Comparison of ENCODE assay signal across 23 mouse cellular contexts in the genomic region with DNA sequence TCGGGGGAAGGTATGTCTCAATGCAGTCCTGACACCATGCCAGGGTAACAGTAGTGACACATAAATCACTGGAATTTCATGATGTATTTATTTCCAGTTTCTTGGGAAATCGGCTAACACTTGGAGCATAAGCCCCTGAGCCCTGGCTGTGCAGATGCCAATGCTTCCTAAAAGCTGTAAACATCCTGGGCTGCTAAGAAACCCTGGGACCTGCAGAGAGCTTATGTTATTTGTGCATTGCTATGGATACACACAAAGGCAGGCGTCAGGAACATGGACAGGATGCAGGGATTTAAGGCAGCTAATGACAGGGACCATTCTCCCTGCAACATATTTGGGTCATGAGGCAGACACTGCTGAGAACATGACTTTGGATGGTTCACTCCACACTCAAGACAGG. TPM values are rescaled to one million over a fixed set of nuclear protein-coding genes. Genes with fewer than 3 reads are reported as not detected.
DNase-seq lines count a peak whose midpoint lies in the region; ATAC-seq and TF ChIP-seq lines count a peak whose summit lies in the region.
"Not testable (repeated sequence)": the region's sequence is repeated elsewhere in the genome, so short reads cannot be mapped to it uniquely, and the experiment has no call there.
"Had no signal": no experiment of that assay in that cellular context is flagged by ENCODE, and none has a peak within 500 bp of the region (broad histone marks: within the 10 kb centered on the region; RNA-seq: fewer than 3 reads in every experiment).

No protein-coding gene starts in this region.

- not testable (repeated sequence) for H3K4me1 ChIP-seq in limb, embryonic 14.5 days (ENCODE audit: control insufficient read depth, insufficient read depth, low read length); lung, embryonic 14.5 days (ENCODE audit: insufficient read depth); lung, embryonic 15.5 days; lung, embryonic 16.5 days (replicated peaks; ENCODE audit: control insufficient read depth, insufficient read depth, low read length); lung, postnatal 0 days (ENCODE audit: insufficient read depth, low read depth, low read length); stomach, postnatal 0 days (replicated peaks; ENCODE audit: control insufficient read depth, insufficient read depth)

- H3K27me3 ChIP-seq in Patski; limb, embryonic 14.5 days (ENCODE audit: control insufficient read depth, insufficient read depth, low read length); lung, embryonic 14.5 days (ENCODE audit: insufficient read depth, low read length); lung, embryonic 15.5 days; lung, embryonic 16.5 days (ENCODE audit: control insufficient read depth, insufficient read depth, low read depth, low read length); lung, postnatal 0 days (replicated peaks; ENCODE audit: insufficient read depth, low read length); stomach, postnatal 0 days (ENCODE audit: control insufficient read depth, insufficient read depth, low read length): not testable (repeated sequence)

- H3K4me3 ChIP-seq in limb, embryonic 14.5 days (replicated peaks; ENCODE audit: low read length); lung, embryonic 14.5 days (ENCODE audit: low read depth, low read length); lung, embryonic 15.5 days; lung, embryonic 16.5 days (ENCODE audit: low read length); lung, postnatal 0 days (ENCODE audit: low read depth, low read length); stomach, postnatal 0 days (ENCODE audit: low read depth, low read length): not testable (repeated sequence)

- CTCF ChIA-PET in Patski (lab: Charles Lee) = not testable (repeated sequence)

- not testable (repeated sequence) for TF ChIP-seq POLR2A in limb, embryonic 14.5 days (IDR thresholded peaks at IDR 0.05; ENCODE audit: borderline replicate concordance, extremely low read depth, insufficient read depth, insufficient read length)

- not testable (repeated sequence) for H3K9me3 ChIP-seq in limb, embryonic 14.5 days (ENCODE audit: control insufficient read depth, low read length); lung, embryonic 14.5 days (ENCODE audit: low read depth, low read length); lung, embryonic 15.5 days; lung, embryonic 16.5 days (ENCODE audit: control insufficient read depth, low read length); lung, postnatal 0 days (ENCODE audit: low read length); stomach, postnatal 0 days (ENCODE audit: control insufficient read depth, low read length)

- not testable (repeated sequence) for TF ChIP-seq EP300 in lung, postnatal 0 days (IDR thresholded peaks at IDR 0.05); stomach, postnatal 0 days (optimal IDR thresholded peaks at IDR 0.05)

- peak; percentile 54 for ATAC-seq in Patski
- peak; percentile 44; the same call in 1 of the 2 replicates for ATAC-seq in limb, embryonic 14.5 days (ENCODE audit: low FRiP score, low read depth)
- peak; percentile 80 for ATAC-seq in lung, embryonic 14.5 days (ENCODE audit: insufficient read depth)
- ATAC-seq in lung, embryonic 15.5 days (ENCODE audit: borderline replicate concordance, extremely low read depth, low FRiP score, low TSS enrichment) = peak; percentile 78; the same call in 1 of the 2 replicates
- ATAC-seq in lung, embryonic 16.5 days (ENCODE audit: low read depth) = peak; percentile 96
- peak; percentile 92 for ATAC-seq in lung, postnatal 0 days
- ATAC-seq in neutrophil, adult 5-6 weeks (ENCODE audit: extremely low read depth, insufficient number of reproducible peaks, low FRiP score, poor library complexity, severe bottlenecking) = 0 out of 2 replicates have a peak, but pooled peaks have one; percentile 3
- peak; percentile 51; the same call in 1 of the 2 replicates for ATAC-seq in stomach, postnatal 0 days (ENCODE audit: low FRiP score, low TSS enrichment)

- not testable (repeated sequence) for H3K9ac ChIP-seq in limb, embryonic 14.5 days (ENCODE audit: low read depth, low read length, severe bottlenecking); lung, embryonic 14.5 days; lung, embryonic 15.5 days; lung, embryonic 16.5 days (ENCODE audit: low read length); lung, postnatal 0 days (replicated peaks; ENCODE audit: low read depth); stomach, postnatal 0 days (ENCODE audit: low read length)

- not testable (repeated sequence) for H3K4me2 ChIP-seq in limb, embryonic 14.5 days (replicated peaks; ENCODE audit: low read depth, low read length, severe bottlenecking); lung, embryonic 14.5 days; lung, embryonic 15.5 days; lung, embryonic 16.5 days (ENCODE audit: low read depth, low read length); lung, postnatal 0 days (replicated peaks; ENCODE audit: low read depth, low read length); stomach, postnatal 0 days (replicated peaks; ENCODE audit: low read depth)

- not testable (repeated sequence) for DNase-seq in Patski (ENCODE audit: low read depth, low spot score); limb, embryonic 14.5 days (ENCODE audit: low spot score); lung, embryonic 14.5 days; lung, postnatal 0 days (ENCODE audit: low spot score); stomach, postnatal 0 days (ENCODE audit: low spot score)

- H3K27ac ChIP-seq in limb, embryonic 14.5 days (replicated peaks; ENCODE audit: low read depth, low read length); lung, embryonic 14.5 days (ENCODE audit: low read depth); lung, embryonic 15.5 days; lung, embryonic 16.5 days (ENCODE audit: low read length); lung, postnatal 0 days (ENCODE audit: low read length); stomach, postnatal 0 days (replicated peaks): not testable (repeated sequence)

- H3K36me3 ChIP-seq in limb, embryonic 14.5 days (ENCODE audit: control insufficient read depth, insufficient read depth, low read length); lung, embryonic 14.5 days (ENCODE audit: insufficient read depth); lung, embryonic 15.5 days; lung, embryonic 16.5 days (ENCODE audit: control insufficient read depth, insufficient read depth, low read length); lung, postnatal 0 days (ENCODE audit: insufficient read depth, low read length); stomach, postnatal 0 days (ENCODE audit: control insufficient read depth, insufficient read depth, low read length): not testable (repeated sequence)

- POLR2A ChIA-PET in Patski (lab: Charles Lee) = not testable (repeated sequence)

- not testable (repeated sequence) for TF ChIP-seq CTCF in Patski (IDR thresholded peaks at IDR 0.05); lung, embryonic 14.5 days (IDR thresholded peaks at IDR 0.05; ENCODE audit: low read depth); lung, postnatal 0 days (IDR thresholded peaks at IDR 0.05); stomach, postnatal 0 days (IDR thresholded peaks at IDR 0.05; ENCODE audit: low read depth)

- no CpG with 5 or more reads among the region's 3 CpGs for WGBS in limb, embryonic 14.5 days
- no CpG with 5 or more reads among the region's 3 CpGs for WGBS in lung, embryonic 14.5 days
- no CpG with 5 or more reads among the region's 3 CpGs for WGBS in lung, embryonic 15.5 days
- WGBS in lung, embryonic 16.5 days = no CpG with 5 or more reads among the region's 3 CpGs
- no CpG with 5 or more reads among the region's 3 CpGs for WGBS in lung, postnatal 0 days
- no CpG with 5 or more reads among the region's 3 CpGs for WGBS in stomach, postnatal 0 days

- in situ Hi-C loops in Patski (cut with MboI; ENCODE audit: low pct_unique_long_range_greater_than_20kb) = not testable (repeated sequence)

RNA-seq across cellular contexts. Expression of a gene that starts 9.0 kb away (rescaled TPM):
- 36.1 TPM for polyA plus RNA-seq in Patski (2021)
- polyA plus RNA-seq in limb, embryonic 14.5 days (2012; rRNA removed) = 6.0 and 8.4 TPM in 2 replicates
- 47.7 and 56.8 TPM in 2 replicates for polyA plus RNA-seq in limb, embryonic 14.5 days (2014; fragmentation: Nextera tagmentation; extraction: Ambion mirVana)
- polyA plus RNA-seq in lung, embryonic 14.5 days (2014; fragmentation: Nextera tagmentation; extraction: Ambion mirVana) = 35.0 and 37.1 TPM in 2 replicates
- polyA plus RNA-seq in lung, embryonic 15.5 days (2015; fragmentation: Nextera tagmentation; extraction: Ambion mirVana) = 39.1 and 42.6 TPM in 2 replicates
- polyA plus RNA-seq in lung, embryonic 16.5 days (2015; fragmentation: Nextera tagmentation; extraction: Ambion mirVana) = 48.8 and 50.5 TPM in 2 replicates
- polyA plus RNA-seq in lung, postnatal 0 days (2015; fragmentation: Nextera tagmentation; extraction: Ambion mirVana) = 76.1 and 87.6 TPM in 2 replicates
- 15.1 and 18.4 TPM in 2 replicates for total RNA-seq in neutrophil, adult 5-6 weeks (2017)
- polyA plus RNA-seq in stomach, postnatal 0 days (2015; fragmentation: Nextera tagmentation; extraction: Ambion mirVana) = 94.4 and 103 TPM in 2 replicates
- polyA plus RNA-seq: brain, embryonic 14.5 days had no signal

RNA-seq across cellular contexts. Expression of a gene that starts 15.7 kb away (rescaled TPM):
- polyA plus RNA-seq in Patski (2021) = not detected
- 26.5 and 29.0 TPM in 2 replicates for polyA plus RNA-seq in limb, embryonic 14.5 days (2012; rRNA removed)
- polyA plus RNA-seq in limb, embryonic 14.5 days (2014; fragmentation: Nextera tagmentation; extraction: Ambion mirVana) = 42.6 and 49.9 TPM in 2 replicates
- 22.7 and 28.1 TPM in 2 replicates for polyA plus RNA-seq in lung, embryonic 14.5 days (2014; fragmentation: Nextera tagmentation; extraction: Ambion mirVana)
- 60.0 and 62.6 TPM in 2 replicates for polyA plus RNA-seq in lung, embryonic 15.5 days (2015; fragmentation: Nextera tagmentation; extraction: Ambion mirVana)
- 101 and 114 TPM in 2 replicates for polyA plus RNA-seq in lung, embryonic 16.5 days (2015; fragmentation: Nextera tagmentation; extraction: Ambion mirVana)
- polyA plus RNA-seq in lung, postnatal 0 days (2015; fragmentation: Nextera tagmentation; extraction: Ambion mirVana) = 177 and 227 TPM in 2 replicates
- total RNA-seq in neutrophil, adult 5-6 weeks (2017) = 3.3 TPM in 1 of 2 replicates, not detected in the other
- polyA plus RNA-seq in stomach, postnatal 0 days (2015; fragmentation: Nextera tagmentation; extraction: Ambion mirVana) = 77.5 and 113 TPM in 2 replicates
- total RNA-seq: CH12.LX, G1E, MEL had no signal
- polyA plus RNA-seq: activated CD4-positive, CD25-positive, alpha-beta regulatory T cell, adult 4 months; CD4-positive, CD25-positive, alpha-beta regulatory T cell, adult 4 months; G1E had no signal

RNA-seq across cellular contexts. Expression of a gene that starts 23.1 kb away (rescaled TPM):
- not detected for polyA plus RNA-seq in Patski (2021)
- not detected in 2 replicates for polyA plus RNA-seq in limb, embryonic 14.5 days (2012; rRNA removed)
- polyA plus RNA-seq in limb, embryonic 14.5 days (2014; fragmentation: Nextera tagmentation; extraction: Ambion mirVana) = not detected in 2 replicates
- polyA plus RNA-seq in lung, embryonic 14.5 days (2014; fragmentation: Nextera tagmentation; extraction: Ambion mirVana) = not detected in 2 replicates
- polyA plus RNA-seq in lung, embryonic 15.5 days (2015; fragmentation: Nextera tagmentation; extraction: Ambion mirVana) = not detected in 2 replicates
- not detected in 2 replicates for polyA plus RNA-seq in lung, embryonic 16.5 days (2015; fragmentation: Nextera tagmentation; extraction: Ambion mirVana)
- not detected in 2 replicates for polyA plus RNA-seq in lung, postnatal 0 days (2015; fragmentation: Nextera tagmentation; extraction: Ambion mirVana)
- total RNA-seq in neutrophil, adult 5-6 weeks (2017) = not detected in 2 replicates
- not detected in 2 replicates for polyA plus RNA-seq in stomach, postnatal 0 days (2015; fragmentation: Nextera tagmentation; extraction: Ambion mirVana)
- total RNA-seq: adrenal gland, adult 18-20 months; adrenal gland, adult 2 months; adrenal gland, adult 8-10 months; adrenal gland, postnatal 10 days; adrenal gland, postnatal 14 days; adrenal gland, postnatal 25 days; adrenal gland, postnatal 36 days; adrenal gland, postnatal 4 days; CH12.LX; G1E; MEL had no signal
- polyA plus RNA-seq: activated CD4-positive, CD25-positive, alpha-beta regulatory T cell, adult 4 months; adrenal gland, adult 2 months; brain, embryonic 14.5 days; C2C12; CD4-positive, CD25-positive, alpha-beta regulatory T cell, adult 4 months; G1E had no signal

RNA-seq across cellular contexts. Expression of a gene that starts 23.9 kb away (rescaled TPM):
- not detected for polyA plus RNA-seq in Patski (2021)
- not detected in 2 replicates for polyA plus RNA-seq in limb, embryonic 14.5 days (2012; rRNA removed)
- not detected in 2 replicates for polyA plus RNA-seq in limb, embryonic 14.5 days (2014; fragmentation: Nextera tagmentation; extraction: Ambion mirVana)
- polyA plus RNA-seq in lung, embryonic 14.5 days (2014; fragmentation: Nextera tagmentation; extraction: Ambion mirVana) = not detected in 2 replicates
- polyA plus RNA-seq in lung, embryonic 15.5 days (2015; fragmentation: Nextera tagmentation; extraction: Ambion mirVana) = not detected in 2 replicates
- not detected in 2 replicates for polyA plus RNA-seq in lung, embryonic 16.5 days (2015; fragmentation: Nextera tagmentation; extraction: Ambion mirVana)
- not detected in 2 replicates for polyA plus RNA-seq in lung, postnatal 0 days (2015; fragmentation: Nextera tagmentation; extraction: Ambion mirVana)
- total RNA-seq in neutrophil, adult 5-6 weeks (2017) = not detected in 2 replicates
- not detected in 2 replicates for polyA plus RNA-seq in stomach, postnatal 0 days (2015; fragmentation: Nextera tagmentation; extraction: Ambion mirVana)
- total RNA-seq: adrenal gland, adult 18-20 months; adrenal gland, adult 2 months; adrenal gland, adult 8-10 months; adrenal gland, postnatal 10 days; adrenal gland, postnatal 14 days; adrenal gland, postnatal 25 days; adrenal gland, postnatal 36 days; adrenal gland, postnatal 4 days; CH12.LX; G1E; MEL had no signal
- polyA plus RNA-seq: activated CD4-positive, CD25-positive, alpha-beta regulatory T cell, adult 4 months; adrenal gland, adult 2 months; brain, embryonic 14.5 days; C2C12; CD4-positive, CD25-positive, alpha-beta regulatory T cell, adult 4 months; G1E had no signal

RNA-seq across cellular contexts. Expression of a gene that starts 60.0 kb away (rescaled TPM):
- not detected for polyA plus RNA-seq in Patski (2021)
- not detected in 2 replicates for polyA plus RNA-seq in limb, embryonic 14.5 days (2012; rRNA removed)
- 0.21 and 3.2 TPM in 2 replicates for polyA plus RNA-seq in limb, embryonic 14.5 days (2014; fragmentation: Nextera tagmentation; extraction: Ambion mirVana)
- polyA plus RNA-seq in lung, embryonic 14.5 days (2014; fragmentation: Nextera tagmentation; extraction: Ambion mirVana) = 2.9 TPM in 1 of 2 replicates, not detected in the other
- polyA plus RNA-seq in lung, embryonic 15.5 days (2015; fragmentation: Nextera tagmentation; extraction: Ambion mirVana) = 0.34 and 0.52 TPM in 2 replicates
- polyA plus RNA-seq in lung, embryonic 16.5 days (2015; fragmentation: Nextera tagmentation; extraction: Ambion mirVana) = 1.3 TPM in 1 of 2 replicates, not detected in the other
- 1.3 and 1.9 TPM in 2 replicates for polyA plus RNA-seq in lung, postnatal 0 days (2015; fragmentation: Nextera tagmentation; extraction: Ambion mirVana)
- total RNA-seq in neutrophil, adult 5-6 weeks (2017) = not detected in 2 replicates
- 0.67 TPM in 1 of 2 replicates, not detected in the other for polyA plus RNA-seq in stomach, postnatal 0 days (2015; fragmentation: Nextera tagmentation; extraction: Ambion mirVana)
- total RNA-seq: adrenal gland, adult 18-20 months; adrenal gland, adult 2 months; adrenal gland, postnatal 14 days; adrenal gland, postnatal 25 days; adrenal gland, postnatal 36 days; CH12.LX; G1E; MEL had no signal
- polyA plus RNA-seq: activated CD4-positive, CD25-positive, alpha-beta regulatory T cell, adult 4 months; brain, embryonic 14.5 days; C2C12; CD4-positive, CD25-positive, alpha-beta regulatory T cell, adult 4 months; G1E had no signal

Comparison
In these comparisons a context has a peak if more than half of its experiments do, and no peak if none do; other contexts are left out.
1. ATAC-seq: peak in every context shown above with its lines; median percentile 96 in lung, embryonic 16.5 days; 92 in lung, postnatal 0 days; 80 in lung, embryonic 14.5 days; 78 in lung, embryonic 15.5 days; 54 in Patski; 51 in stomach, postnatal 0 days; 44 in limb, embryonic 14.5 days; 3 in neutrophil, adult 5-6 weeks.
2. RNA of a gene that starts 15.7 kb away (polyA plus RNA-seq): 177 to 227 TPM in lung, postnatal 0 days, 77.5 to 113 TPM in stomach, postnatal 0 days, 101 to 114 TPM in lung, embryonic 16.5 days, 60.0 to 62.6 TPM in lung, embryonic 15.5 days, 26.5 to 49.9 TPM in limb, embryonic 14.5 days and 22.7 to 28.1 TPM in lung, embryonic 14.5 days; not detected in Patski (single experiment); every median in the first group is over 10 times any median in the second.